Mouse (Mus musculus): ENCODE measurements around the gene Celf1.

GRCm38 (mm10) chr2:91064211-91064610 is 124.0 kb downstream of the Celf1 start:
- TF ChIP-seq CTCF (IDR thresholded peaks at IDR 0.05; ENCODE audit: low read depth) = peak; percentile 22; the same call in 1 of the 2 replicates
- TF ChIP-seq EP300 (IDR thresholded peaks at IDR 0.05; ENCODE audit: low read depth) = no peak
